Mouse (Mus musculus): ENCODE data around the gene Slc37a3. TPM values are rescaled to one million over a fixed set of nuclear protein-coding genes. Genes with fewer than 3 reads are reported as not detected.

Gene Slc37a3
- polyA plus RNA-seq, 1 experiment from 2014 or later, result 52.6 TPM

- WGBS, result 21% methylated on average over 7 of the region's 7 CpGs
- no peaks in the 10 kb centered on the region for H3K27me3 ChIP-seq (replicated peaks)
- no peaks in the 10 kb centered on the region for H3K9me3 ChIP-seq (replicated peaks)
- no peak overlapping the region for H3K4me3 ChIP-seq (replicated peaks)
- H3K27ac ChIP-seq (replicated peaks), result no peak overlapping the region
- no peak overlapping the region for H3K9ac ChIP-seq (replicated peaks)
- no peak overlapping the region for H3K4me2 ChIP-seq
- H3K36me3 ChIP-seq, result peaks cover 51% of the 10 kb centered on the region
- H3K4me1 ChIP-seq, result peaks cover 25% of the 10 kb centered on the region
- ATAC-seq (ENCODE audit: low FRiP score), result no peak
These were observed 32.0 kb downstream of the Slc37a3 start for GRCm38 (mm10) chr6:39345430-39345829.

DNA sequence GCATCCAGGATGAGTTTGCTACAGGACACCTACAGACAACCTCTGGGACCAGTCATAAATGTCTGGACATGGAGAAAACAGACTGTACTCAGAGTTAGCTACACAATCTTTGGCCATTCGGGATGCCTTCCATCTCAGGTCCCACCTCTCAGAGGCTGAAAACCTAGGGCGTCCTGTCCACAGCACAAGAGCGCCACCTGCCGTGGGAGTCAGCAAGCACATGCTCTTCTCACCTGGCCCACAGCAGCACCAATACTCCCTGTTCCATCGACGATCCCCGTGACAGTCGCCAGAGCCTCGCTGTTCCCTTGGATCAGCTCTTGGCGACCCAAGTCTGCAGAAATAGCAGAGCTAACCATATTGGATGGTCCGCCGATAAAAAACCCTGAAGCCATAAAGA lies 33.5 kb downstream of the Slc37a3 start:
- peak; percentile 74 for ATAC-seq (ENCODE audit: low FRiP score)
- no peak overlapping the region for H3K4me3 ChIP-seq (replicated peaks)
- no peaks in the 10 kb centered on the region for H3K9me3 ChIP-seq (replicated peaks)
- peaks cover 41% of the 10 kb centered on the region for H3K36me3 ChIP-seq
- H3K27ac ChIP-seq (replicated peaks), result no peak overlapping the region
- WGBS, result 20% methylated on average over 12 of the region's 12 CpGs
- H3K9ac ChIP-seq (replicated peaks), result no peak overlapping the region
- H3K4me2 ChIP-seq, result no peak overlapping the region
- peaks cover 25% of the 10 kb centered on the region for H3K4me1 ChIP-seq
- no peaks in the 10 kb centered on the region for H3K27me3 ChIP-seq (replicated peaks)

GRCm38 (mm10) chr6:39341798-39342197 lies 35.7 kb downstream of the Slc37a3 start:
- Histone ChIP-seq H3K27ac (replicated peaks) (no peak overlapping the region), H3K4me3 (replicated peaks) (no peak overlapping the region), H3K27me3 (replicated peaks) (no peaks in the 10 kb centered on the region), H3K4me1 (peaks cover 13% of the 10 kb centered on the region), H3K9ac (replicated peaks) (no peak overlapping the region), H3K36me3 (peaks cover 55% of the 10 kb centered on the region), H3K4me2 (no peak overlapping the region), H3K9me3 (replicated peaks) (no peaks in the 10 kb centered on the region)
- ATAC-seq (ENCODE audit: low FRiP score), result no peak
- WGBS, result 96% methylated on average over 2 of the region's 2 CpGs

- H3K4me1 ChIP-seq, result no peaks in the 10 kb centered on the region
- no peak overlapping the region for H3K4me2 ChIP-seq
- no peak overlapping the region for H3K4me3 ChIP-seq (replicated peaks)
- H3K9me3 ChIP-seq (replicated peaks), result no peaks in the 10 kb centered on the region
- WGBS, result 83% methylated on average over 8 of the region's 8 CpGs
- H3K9ac ChIP-seq (replicated peaks), result no peak overlapping the region
- H3K27ac ChIP-seq (replicated peaks), result no peak overlapping the region
- H3K36me3 ChIP-seq, result peaks cover 65% of the 10 kb centered on the region
- no peak for ATAC-seq (ENCODE audit: low FRiP score)
- H3K27me3 ChIP-seq (replicated peaks), result no peaks in the 10 kb centered on the region
These were observed 39.1 kb downstream of the Slc37a3 start for GRCm38 (mm10) chr6:39338359-39338758.

DNA sequence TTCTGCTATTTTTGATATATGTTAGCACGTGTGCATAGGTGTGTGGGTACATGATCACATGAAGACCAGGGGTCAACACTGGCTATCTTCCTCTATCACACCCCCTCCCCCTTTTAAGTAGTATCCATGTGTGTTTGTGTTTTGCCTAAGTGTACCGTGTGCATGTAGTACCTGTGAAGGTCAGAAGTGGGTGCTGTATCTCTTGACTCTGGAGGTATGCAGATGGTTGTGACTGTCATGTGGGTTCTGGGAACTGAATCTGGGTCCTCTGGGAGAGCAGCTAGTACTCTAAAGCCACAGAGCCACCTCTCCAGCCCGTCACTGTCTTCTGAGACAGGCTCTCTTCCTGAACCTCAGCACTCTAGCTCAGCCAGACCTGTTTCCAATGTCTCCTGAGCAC lies 42.6 kb downstream of the Slc37a3 start:
- Histone ChIP-seq H3K4me2 (no peak overlapping the region), H3K27ac (replicated peaks) (no peak overlapping the region), H3K27me3 (replicated peaks) (no peaks in the 10 kb centered on the region), H3K9ac (replicated peaks) (no peak overlapping the region), H3K36me3 (peaks cover 48% of the 10 kb centered on the region), H3K4me1 (no peaks in the 10 kb centered on the region), H3K4me3 (replicated peaks) (no peak overlapping the region), H3K9me3 (replicated peaks) (no peaks in the 10 kb centered on the region)
- 91% methylated on average over 3 of the region's 3 CpGs for WGBS
- ATAC-seq (ENCODE audit: low FRiP score), result no peak

GRCm38 (mm10) chr6:39334224-39334623 lies 43.3 kb downstream of the Slc37a3 start:
- WGBS, result 90% methylated on average over 7 of the region's 7 CpGs
- peaks cover 53% of the 10 kb centered on the region for H3K36me3 ChIP-seq
- no peak overlapping the region for H3K9ac ChIP-seq (replicated peaks)
- no peaks in the 10 kb centered on the region for H3K4me1 ChIP-seq
- H3K4me3 ChIP-seq (replicated peaks), result no peak overlapping the region
- H3K4me2 ChIP-seq, result no peak overlapping the region
- no peaks in the 10 kb centered on the region for H3K9me3 ChIP-seq (replicated peaks)
- H3K27me3 ChIP-seq (replicated peaks), result no peaks in the 10 kb centered on the region
- ATAC-seq (ENCODE audit: low FRiP score), result no peak
- no peak overlapping the region for H3K27ac ChIP-seq (replicated peaks)

GRCm38 (mm10) chr6:39331998-39332700 lies 45.3 kb downstream of the Slc37a3 start:
- H3K4me1 ChIP-seq, result no peaks in the 10 kb centered on the region
- WGBS, result 86% methylated on average over 7 of the region's 7 CpGs
- H3K27ac ChIP-seq (replicated peaks), result no peak overlapping the region
- no peak overlapping the region for H3K4me2 ChIP-seq
- H3K9ac ChIP-seq (replicated peaks), result no peak overlapping the region
- peaks cover 38% of the 10 kb centered on the region for H3K36me3 ChIP-seq
- no peaks in the 10 kb centered on the region for H3K27me3 ChIP-seq (replicated peaks)
- ATAC-seq (ENCODE audit: low FRiP score), result no peak
- H3K4me3 ChIP-seq (replicated peaks), result no peak overlapping the region
- no peaks in the 10 kb centered on the region for H3K9me3 ChIP-seq (replicated peaks)

DNA sequence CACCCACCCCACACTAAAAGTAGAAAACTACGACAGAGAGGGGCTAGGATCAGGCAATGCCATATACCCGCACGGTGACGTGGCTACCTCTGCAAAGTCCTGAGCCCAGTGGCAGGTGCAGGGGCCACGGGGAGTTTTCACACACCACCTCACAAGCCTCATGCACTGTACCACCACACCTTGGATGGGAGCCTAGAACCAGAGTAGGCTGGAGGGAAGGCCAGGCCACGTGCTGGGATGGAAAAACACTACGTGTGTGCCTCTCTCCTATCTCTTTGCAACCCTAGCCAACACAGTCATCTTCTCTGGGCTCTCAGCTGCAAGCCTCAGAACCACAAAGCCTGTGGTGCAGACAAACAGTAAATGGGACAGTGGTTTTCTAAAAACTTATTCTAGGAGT lies 46.5 kb downstream of the Slc37a3 start:
- WGBS, result 94% methylated on average over 7 of the region's 7 CpGs
- Histone ChIP-seq H3K4me2 (no peak overlapping the region), H3K36me3 (peaks cover 33% of the 10 kb centered on the region), H3K4me3 (replicated peaks) (no peak overlapping the region), H3K9me3 (replicated peaks) (no peaks in the 10 kb centered on the region), H3K27ac (replicated peaks) (no peak overlapping the region), H3K27me3 (replicated peaks) (no peaks in the 10 kb centered on the region), H3K4me1 (no peaks in the 10 kb centered on the region), H3K9ac (replicated peaks) (no peak overlapping the region)
- ATAC-seq (ENCODE audit: low FRiP score), result no peak

DNA sequence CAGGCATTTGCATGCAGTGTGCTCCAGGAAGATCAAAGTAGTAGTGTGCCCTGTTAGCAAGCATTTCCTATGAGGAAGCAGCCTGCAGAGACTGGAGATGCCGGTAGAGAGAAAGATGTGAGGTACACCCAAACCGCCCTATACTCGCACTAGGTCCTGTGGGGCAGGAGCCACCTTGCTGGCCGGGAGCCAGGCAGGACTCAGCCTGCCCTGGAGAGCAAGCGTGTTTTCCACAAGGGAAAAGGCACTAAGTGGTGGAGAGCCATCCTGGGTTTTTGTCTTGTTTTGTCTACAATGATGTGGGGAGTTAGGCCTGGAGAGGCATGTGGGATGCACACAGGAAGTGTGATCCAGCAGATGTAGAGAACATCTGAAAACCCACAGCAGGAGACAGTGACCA lies 57.2 kb downstream of the Slc37a3 start:
- H3K36me3 ChIP-seq, result no peaks in the 10 kb centered on the region
- no peaks in the 10 kb centered on the region for H3K9me3 ChIP-seq (replicated peaks)
- no peak overlapping the region for H3K4me3 ChIP-seq (replicated peaks)
- no peaks in the 10 kb centered on the region for H3K27me3 ChIP-seq (replicated peaks)
- no peak overlapping the region for H3K9ac ChIP-seq (replicated peaks)
- peaks cover 5% of the 10 kb centered on the region for H3K4me1 ChIP-seq
- H3K27ac ChIP-seq (replicated peaks), result no peak overlapping the region
- H3K4me2 ChIP-seq, result no peak overlapping the region
- ATAC-seq (ENCODE audit: low FRiP score), result no peak
- WGBS, result 88% methylated on average over 5 of the region's 5 CpGs

DNA sequence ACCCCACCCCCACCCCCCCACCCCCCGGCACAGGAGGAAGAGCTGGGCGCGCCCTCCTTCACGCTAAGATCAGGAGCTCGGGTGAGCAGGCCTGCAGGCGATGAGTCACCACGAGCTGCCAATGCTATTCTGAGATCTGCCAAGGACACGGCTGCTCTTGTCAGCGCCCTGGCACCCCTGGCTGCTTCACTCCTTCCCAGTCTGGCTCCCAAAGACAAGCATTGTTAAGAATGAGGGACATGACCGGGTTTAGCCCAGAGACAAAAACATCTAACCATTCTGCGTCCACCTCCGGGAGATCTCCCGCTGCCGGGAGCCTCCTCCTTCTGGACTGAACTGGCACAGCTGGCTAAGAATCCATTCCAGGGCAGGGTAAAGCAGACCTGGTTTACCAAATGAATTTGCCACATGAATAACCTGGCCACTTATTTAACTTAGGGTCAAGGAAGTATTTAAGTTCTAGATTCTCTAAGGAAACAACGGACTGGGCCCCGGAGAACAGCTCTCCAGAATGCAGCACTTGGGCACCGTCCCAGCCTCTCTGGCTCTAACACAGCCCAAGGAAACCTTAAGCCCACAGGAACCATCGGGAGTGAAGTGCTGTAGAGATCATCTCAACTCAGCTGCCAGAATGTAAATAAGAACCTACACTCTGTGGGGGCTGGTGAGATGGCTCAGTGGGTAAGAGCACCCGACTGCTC lies 58.3 kb downstream of the Slc37a3 start:
- peak overlapping the region; percentile 66 for H3K27ac ChIP-seq (replicated peaks)
- ATAC-seq (ENCODE audit: low FRiP score), result peak; percentile 70
- H3K36me3 ChIP-seq, result no peaks in the 10 kb centered on the region

GRCm38 (mm10) chr6:39318631-39319010 lies 58.9 kb downstream of the Slc37a3 start:
- H3K27me3 ChIP-seq (replicated peaks), result no peaks in the 10 kb centered on the region
- no peak overlapping the region for H3K9ac ChIP-seq (replicated peaks)
- H3K4me3 ChIP-seq (replicated peaks), result no peak overlapping the region
- no peaks in the 10 kb centered on the region for H3K36me3 ChIP-seq
- no peak for ATAC-seq (ENCODE audit: low FRiP score)
- no peak overlapping the region for H3K4me2 ChIP-seq
- 85% methylated on average over 2 of the region's 2 CpGs for WGBS
- H3K4me1 ChIP-seq, result peaks cover 5% of the 10 kb centered on the region
- no peaks in the 10 kb centered on the region for H3K9me3 ChIP-seq (replicated peaks)
- 0 out of 2 replicates have a peak overlapping the region, but pooled peaks have one; percentile 9 for H3K27ac ChIP-seq (replicated peaks)

More for the DNA sequence above, 58.3 kb downstream of the Slc37a3 start:
- Histone ChIP-seq H3K27me3 (replicated peaks) (no peaks in the 10 kb centered on the region), H3K9me3 (replicated peaks) (no peaks in the 10 kb centered on the region), H3K4me1 (peaks cover 5% of the 10 kb centered on the region), H3K4me2 (no peak overlapping the region), H3K4me3 (replicated peaks) (no peak overlapping the region), H3K9ac (replicated peaks) (no peak overlapping the region)
- 62% methylated on average over 18 of the region's 19 CpGs for WGBS
